Mouse (Mus musculus) splenic B cell, adult 2 months (primary cell): ENCODE results near the gene Nat8f5.
"Not testable (repeated sequence)": the region's sequence is repeated elsewhere in the genome, so short reads cannot be mapped to it uniquely, and the experiment has no call there.

Experiments
- DNase-seq: peaks from one replicate; pipeline ENCODE4 v3.0.0-alpha.2; 2011; ENCODE audit warnings: low read depth, low spot score
- H3K27me3 ChIP-seq: 2 replicates; pipeline ENCODE4 v1.6.1; 2012; ENCODE audit warnings: mild to moderate bottlenecking, low read length, moderate library complexity, mixed read lengths; ENCODE audit not compliant: control insufficient read depth, poor library complexity, insufficient read depth, severe bottlenecking
- H3K36me3 ChIP-seq: 2 replicates; pipeline ENCODE4 v1.6.1; 2012; ENCODE audit warnings: mild to moderate bottlenecking, low read length, moderate library complexity, mixed read lengths; ENCODE audit not compliant: control insufficient read depth, poor library complexity, insufficient read depth, severe bottlenecking

Gene Nat8f5

DNA sequence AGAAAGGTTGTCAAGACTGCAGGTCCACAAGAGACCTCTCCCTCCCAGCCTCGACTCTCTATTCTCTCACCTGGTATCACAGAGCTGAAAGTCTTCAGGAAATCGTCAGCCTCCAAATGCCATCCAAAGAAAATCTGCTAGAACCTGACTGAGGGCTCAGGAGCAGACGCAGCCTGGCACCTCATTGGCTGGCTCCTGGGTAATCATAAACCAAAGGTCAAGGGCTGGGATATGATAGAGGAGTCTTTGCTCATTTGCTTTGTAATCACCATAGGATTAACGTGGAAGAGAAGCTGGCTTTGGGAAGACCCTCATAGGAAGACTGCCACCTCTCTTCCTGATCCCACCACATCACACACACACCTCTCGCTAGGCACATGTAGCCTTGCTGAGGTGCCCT, at the start of gene Nat8f5, which contains the start of gene Nat8f6:
Nat8f5 (minus strand) TSS at position 136 of the 400 bp plus-strand sequence.
Nat8f6 (minus strand) TSS at position 118 of the 400 bp plus-strand sequence.
- DNase-seq = no peak
- Histone ChIP-seq H3K36me3 (no peaks in the 10 kb centered on the region), H3K27me3 (no peaks in the 10 kb centered on the region)

DNA sequence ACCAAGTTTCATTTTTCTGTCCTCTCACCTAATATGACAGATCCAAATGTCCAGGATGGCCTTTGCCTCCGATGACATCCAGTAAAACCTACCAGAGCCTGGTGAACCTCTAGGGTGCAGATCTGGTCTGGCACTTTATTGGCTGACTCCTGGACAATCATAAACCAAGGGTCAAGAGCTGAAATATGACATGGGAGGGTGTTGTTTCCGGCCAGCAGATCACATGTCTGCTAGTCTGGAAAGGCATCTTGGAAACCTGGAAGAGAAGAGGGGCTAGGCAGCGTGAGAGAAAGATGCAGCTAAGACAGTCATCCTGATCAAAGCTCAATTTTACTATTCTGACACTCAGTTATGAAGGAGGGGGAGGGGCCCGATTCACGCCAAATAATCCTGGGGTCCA, 48.2 kb upstream of the Nat8f5 start, which contains the start of gene Nat8f2:
Nat8f2 (minus strand) TSS at position 153 of the 400 bp plus-strand sequence.
- not testable (repeated sequence) for H3K36me3 ChIP-seq, H3K27me3 ChIP-seq, DNase-seq

DNA sequence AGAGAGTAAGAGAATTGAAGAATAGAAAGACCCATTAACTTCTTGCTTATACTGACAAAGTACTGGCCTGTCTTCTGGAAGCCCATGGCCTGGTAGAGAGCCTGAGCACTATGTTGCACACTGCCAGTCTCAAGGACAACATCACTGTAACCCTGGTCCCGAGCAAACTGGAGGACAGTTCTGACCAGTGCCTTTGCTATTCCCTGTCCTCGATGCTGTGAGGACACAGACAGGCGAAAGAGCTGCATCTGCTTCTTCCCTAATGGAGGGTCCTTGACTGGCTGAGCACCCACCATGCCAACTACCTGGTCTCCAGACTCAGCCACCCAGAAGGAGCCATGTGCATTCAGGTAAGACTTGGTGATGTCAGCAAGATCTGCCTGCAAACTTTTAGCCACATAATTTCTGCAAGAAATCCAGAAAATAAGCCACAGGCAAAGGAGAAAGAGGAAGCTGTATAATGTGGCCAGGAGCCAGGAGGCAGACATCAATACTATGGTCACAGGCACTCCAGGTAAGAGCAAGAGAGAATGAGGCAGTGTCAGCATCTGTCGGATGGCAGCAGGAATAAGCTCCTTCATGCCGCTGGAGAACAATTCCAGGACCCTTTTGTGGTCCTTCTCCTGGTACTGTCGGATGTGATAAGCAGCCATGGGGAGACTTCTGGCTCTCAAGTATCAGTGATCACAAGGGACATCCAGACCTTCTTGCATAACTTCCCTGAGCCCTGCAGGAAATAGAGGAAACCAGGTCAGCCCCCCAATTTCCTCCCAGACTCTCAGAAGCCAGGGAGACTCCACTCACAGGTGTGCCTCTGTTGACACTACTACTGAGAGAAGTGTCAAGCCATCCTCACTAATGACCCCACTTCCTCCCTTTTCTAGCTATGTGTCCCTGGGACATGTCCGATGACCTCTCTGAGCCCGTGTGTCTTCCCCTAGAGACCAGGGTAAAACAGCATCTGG, 47.2 kb upstream of the Nat8f5 start:
- Histone ChIP-seq H3K36me3 (no peaks in the 10 kb centered on the region), H3K27me3 (no peaks in the 10 kb centered on the region)
- no peak for DNase-seq

DNA sequence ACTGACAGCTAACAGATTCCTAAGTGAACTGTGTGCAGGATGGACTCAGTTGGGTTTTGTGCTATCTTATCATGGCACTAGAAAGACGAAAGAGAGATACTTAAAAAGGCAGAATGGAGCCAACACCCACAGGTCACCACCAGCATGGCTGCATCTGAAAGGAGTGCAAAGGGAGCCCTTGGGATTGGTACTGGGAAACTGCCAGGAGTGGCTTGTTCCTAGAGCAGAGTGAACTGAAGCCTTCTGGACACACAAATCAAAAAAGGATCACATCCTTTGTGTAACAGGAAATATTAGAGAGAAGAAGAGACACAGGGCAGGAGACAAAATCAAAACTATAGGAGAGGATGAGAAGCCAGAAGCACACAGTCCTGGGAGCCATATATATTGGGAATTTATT, 46.2 kb upstream of the Nat8f5 start:
- not testable (repeated sequence) for DNase-seq, H3K36me3 ChIP-seq, H3K27me3 ChIP-seq

DNA sequence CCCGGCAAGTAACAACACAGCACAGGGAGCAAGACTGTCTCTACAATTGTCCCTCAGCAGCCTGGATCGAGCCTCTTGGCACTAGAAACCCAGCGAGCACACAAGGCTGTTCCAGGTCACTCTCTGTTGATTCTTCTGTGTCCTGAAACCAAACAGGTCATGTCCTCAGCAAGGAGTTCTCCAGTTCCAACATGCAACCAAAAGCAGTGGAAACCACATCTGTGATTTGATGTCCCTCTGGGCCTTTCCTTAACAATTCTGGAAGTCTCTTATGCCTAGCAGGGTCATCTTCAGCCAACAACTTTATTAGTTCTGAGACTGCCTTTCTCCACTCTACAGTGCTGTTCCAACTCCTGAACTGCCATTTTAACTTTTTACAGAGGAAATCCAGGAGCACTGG, 45.4 kb upstream of the Nat8f5 start:
- H3K36me3 ChIP-seq, H3K27me3 ChIP-seq: not testable (repeated sequence)

DNA sequence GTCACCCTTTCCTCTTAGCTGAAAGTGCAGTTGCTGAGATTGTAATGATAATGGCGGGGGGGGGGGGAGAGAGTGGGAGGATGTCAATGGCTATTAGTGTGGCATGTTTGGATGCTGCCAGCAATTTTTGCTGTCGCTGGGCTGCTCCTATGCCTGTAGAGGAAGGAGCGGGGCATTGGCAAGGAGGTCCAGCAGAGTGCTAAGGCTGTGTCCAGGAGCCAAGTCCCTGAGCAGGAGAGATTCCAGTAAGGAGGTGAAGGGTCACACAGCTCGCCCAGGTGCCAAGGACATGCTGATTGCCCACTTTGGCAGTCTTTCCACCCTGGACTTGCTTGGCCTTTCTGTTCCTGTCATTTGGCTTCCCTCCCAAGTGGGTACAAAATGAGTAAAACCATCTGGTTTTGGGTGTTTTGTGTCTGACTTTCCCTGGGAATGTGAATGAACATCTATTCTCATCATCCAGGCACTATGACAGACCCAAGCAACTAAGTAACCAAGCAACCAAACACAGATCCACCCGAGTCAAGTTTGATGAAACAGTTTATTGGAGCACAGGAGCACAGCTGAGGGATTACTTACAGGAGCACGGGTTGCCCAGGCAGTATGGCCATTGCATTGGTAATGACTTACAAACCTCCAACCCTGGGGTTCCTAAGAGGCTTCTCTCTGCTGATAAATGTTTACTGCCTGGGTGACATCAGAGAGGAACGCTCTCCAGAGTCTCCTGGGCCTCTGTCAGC, 44.3 kb upstream of the Nat8f5 start:
- not testable (repeated sequence) for H3K27me3 ChIP-seq, H3K36me3 ChIP-seq, DNase-seq

More for the DNA sequence above, 45.4 kb upstream of the Nat8f5 start:
- DNase-seq = not testable (repeated sequence)

DNA sequence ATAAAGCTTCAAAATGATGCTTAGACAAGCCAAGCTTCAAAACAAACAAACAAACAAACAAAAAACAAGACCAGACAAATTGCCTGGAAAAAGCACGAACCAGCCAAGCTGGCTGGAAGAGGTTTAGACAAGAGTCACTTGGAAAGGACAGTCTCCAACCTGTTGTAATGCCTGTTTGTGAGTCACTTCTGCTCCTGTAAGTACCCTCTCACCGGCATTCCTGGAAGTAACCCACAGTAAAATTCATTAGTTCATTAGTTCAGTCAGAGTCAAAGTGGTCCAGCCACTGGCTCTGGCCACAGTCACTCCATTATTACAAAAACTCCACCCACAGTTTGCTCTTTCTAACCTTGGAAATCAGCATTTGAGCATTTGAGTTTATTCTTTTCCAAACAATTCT, 43.1 kb upstream of the Nat8f5 start:
- Histone ChIP-seq H3K36me3 (no peaks in the 10 kb centered on the region), H3K27me3 (no peaks in the 10 kb centered on the region)
- DNase-seq = no peak

DNA sequence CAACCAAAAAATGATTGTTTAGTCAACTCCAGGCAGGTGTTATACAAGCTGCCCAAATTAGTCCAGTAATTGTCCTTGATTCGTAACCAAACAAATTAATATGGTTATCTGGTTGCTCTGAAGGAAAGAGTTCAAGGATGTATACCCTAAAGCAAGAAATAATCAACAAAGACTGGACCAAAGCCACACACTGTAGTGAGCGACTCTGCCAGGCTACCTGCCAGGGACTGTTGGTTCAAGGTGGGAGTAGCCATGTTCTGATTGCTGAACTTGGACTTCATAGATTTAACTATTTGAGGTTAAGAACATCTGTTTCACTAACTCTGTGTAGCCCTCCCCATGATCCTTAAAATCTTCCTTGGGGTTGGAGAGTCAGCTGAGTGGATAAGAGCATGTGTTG, 42.4 kb upstream of the Nat8f5 start:
- H3K27me3 ChIP-seq = no peaks in the 10 kb centered on the region

DNA sequence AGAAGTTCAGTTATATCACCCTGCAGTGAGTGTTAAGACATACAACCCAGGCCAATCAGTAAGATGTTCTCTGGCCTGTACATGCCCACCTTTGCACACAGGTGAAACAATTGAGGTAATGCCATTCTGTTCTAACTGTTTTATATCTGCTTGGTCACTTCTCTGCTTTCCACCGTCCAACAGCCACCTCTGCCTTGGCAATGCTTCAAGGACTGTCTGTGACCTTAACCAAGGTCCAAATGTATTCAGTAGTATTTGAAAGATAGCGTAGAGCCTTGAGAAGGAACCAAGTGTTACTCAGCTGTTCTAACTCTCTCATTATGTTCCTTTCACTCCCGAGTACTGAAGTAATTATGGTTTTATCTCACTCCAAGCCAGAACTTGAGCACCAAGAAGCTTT, 41.8 kb upstream of the Nat8f5 start:
- H3K27me3 ChIP-seq = no peaks in the 10 kb centered on the region
- H3K36me3 ChIP-seq = no peaks in the 10 kb centered on the region
- DNase-seq = no peak

More for the DNA sequence above, 42.4 kb upstream of the Nat8f5 start:
- DNase-seq = no peak
- no peaks in the 10 kb centered on the region for H3K36me3 ChIP-seq

DNA sequence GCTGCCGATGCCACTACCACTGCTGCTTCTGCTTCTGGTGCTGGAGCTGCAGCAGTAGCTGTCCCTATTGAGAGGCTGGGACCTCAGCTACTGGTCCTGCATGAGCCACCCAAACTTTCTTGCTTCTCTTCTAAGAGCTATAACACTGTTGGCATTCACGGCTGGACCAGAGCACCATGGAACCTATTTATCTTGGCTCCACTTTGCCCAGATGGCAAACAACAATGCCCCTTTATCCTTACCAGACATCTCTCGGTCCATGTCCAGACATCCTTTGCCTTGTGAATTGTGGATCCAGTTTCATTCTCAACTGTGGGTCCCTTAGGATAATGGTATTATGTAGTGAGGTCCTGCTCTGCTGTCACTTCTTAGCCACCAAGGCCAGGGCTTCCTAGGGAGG, 40.5 kb upstream of the Nat8f5 start:
- no peak for DNase-seq
- no peaks in the 10 kb centered on the region for H3K36me3 ChIP-seq
- no peaks in the 10 kb centered on the region for H3K27me3 ChIP-seq

DNA sequence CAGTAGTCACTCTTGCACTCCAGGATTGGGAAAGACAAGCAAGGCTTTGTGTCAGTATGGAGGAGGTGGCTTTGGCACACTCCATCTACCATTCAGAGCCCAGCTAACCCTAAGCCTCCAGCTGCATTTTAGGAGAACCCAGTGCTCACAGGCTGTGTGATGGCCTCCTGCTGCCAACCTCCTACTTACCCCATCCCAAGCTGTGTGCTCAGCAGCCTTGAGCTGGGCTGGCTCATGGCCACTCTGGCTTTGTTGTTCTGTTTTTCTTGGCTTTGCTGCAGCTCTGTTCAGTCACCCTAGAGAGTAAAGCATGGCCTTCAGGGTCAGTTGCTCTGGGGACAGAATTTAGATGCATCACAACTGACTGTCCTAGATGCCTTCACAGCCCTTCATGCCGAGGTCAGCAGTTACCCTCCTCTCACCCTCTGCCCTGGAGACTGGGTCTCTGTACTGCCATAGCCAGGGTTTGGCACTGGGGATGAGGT, 35.5 kb upstream of the Nat8f5 start:
- no peak for DNase-seq
- H3K36me3 ChIP-seq = no peaks in the 10 kb centered on the region
- H3K27me3 ChIP-seq = no peaks in the 10 kb centered on the region

DNA sequence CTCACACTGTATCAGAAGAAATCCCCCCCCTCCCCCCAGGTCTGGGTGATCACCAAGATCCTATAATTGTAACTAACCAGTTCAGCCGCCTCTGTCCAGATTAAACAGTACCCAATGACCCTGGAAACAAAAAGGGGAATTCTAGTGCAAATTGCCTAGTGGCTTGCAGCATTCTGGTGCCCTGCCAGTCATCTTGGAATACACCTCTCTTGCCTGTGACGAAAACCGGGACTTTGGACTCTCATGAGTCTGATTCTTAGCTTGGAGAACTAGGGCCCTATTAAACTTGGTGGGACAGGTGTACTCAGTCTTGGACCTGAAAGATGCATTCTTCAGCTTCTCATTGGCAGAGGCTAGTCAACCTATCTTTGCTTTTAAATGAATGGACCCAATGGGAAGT, 32.7 kb upstream of the Nat8f5 start:
- DNase-seq = no peak
- no peaks in the 10 kb centered on the region for H3K36me3 ChIP-seq
- H3K27me3 ChIP-seq = no peaks in the 10 kb centered on the region

DNA sequence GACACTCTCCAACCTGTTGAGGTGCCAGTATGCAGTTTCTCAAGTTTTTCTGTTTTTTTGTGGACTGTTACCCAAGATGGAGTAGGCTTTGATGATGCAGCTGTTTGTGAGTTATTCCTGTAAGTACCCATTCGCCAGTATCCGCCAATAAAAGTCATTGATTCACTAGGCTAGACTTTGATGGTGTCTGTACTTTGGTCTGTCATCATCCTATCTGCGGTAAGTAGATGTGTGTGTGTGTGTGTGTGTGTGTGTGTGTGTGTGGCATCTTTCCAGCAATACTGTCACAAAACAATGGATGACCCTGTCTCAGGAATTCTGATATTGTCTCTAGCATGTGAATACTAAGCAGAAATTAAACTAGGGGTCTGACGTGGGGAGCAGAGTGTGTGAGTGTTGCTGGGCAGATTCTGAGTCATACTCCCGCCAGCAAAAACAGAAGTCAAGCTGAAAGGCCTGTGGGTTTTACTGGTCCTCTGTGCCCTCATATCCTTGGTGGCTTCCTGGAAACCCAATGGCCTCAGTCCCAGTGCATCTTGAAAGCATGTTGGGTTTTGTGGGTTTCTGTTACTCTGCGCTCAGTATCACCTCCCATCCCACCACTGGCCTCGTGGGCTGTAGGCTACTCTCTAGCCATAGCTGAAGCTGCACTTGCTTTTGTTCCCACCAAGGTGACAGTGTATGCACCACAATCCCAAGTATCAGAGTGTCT, 30.4 kb upstream of the Nat8f5 start:
- Histone ChIP-seq H3K27me3 (no peaks in the 10 kb centered on the region), H3K36me3 (no peaks in the 10 kb centered on the region)
- DNase-seq = no peak

DNA sequence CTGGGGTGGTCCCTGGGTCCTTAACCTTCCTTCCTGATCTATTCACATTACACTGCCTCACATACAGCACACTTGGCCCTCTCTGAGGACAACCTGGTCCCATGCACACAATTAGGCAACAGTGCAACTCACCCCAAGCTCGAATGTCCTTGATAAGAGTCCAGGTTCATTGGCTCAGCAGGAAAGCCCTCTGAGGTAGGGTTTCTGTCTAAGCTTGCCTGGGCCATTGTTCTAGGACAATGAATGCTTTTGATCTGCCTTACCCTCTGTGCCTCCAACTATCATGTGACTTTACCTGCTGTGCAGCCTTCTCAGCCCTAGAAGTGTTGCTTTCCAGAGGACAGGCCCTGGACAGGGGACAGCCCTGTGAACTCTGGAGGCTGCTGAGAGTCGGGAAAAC, 28.5 kb upstream of the Nat8f5 start:
- Histone ChIP-seq H3K27me3 (no peaks in the 10 kb centered on the region), H3K36me3 (no peaks in the 10 kb centered on the region)
- no peak for DNase-seq
